24 mouse cellular contexts compared by ENCODE assay signal in the genomic region with DNA sequence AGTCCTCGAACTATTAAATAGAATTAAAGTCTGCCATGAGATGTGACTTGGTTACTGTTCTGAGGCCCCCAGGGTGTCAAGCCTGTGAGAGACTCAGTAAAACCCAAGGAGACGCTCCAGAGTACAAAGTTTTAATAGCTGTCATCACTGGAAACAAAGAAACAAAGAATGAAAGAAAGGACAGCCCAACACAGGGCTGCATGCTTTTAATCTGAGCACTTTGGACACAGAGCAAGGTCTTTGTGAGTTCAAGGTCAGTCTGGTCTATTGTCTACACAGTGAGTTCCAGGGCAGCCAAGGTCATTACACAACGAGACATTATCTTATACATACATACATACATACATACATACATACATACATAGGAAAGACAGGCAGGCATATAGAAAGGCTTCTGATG. TPM values are rescaled to one million over a fixed set of nuclear protein-coding genes. Genes with fewer than 3 reads are reported as not detected.
"Had no signal": no experiment of that assay in that cellular context is flagged by ENCODE, and none has a peak within 500 bp of the region (broad histone marks: within the 10 kb centered on the region; RNA-seq: fewer than 3 reads in every experiment).

No protein-coding gene starts in this region.

- H3K27ac ChIP-seq: liver, embryonic 15.5 days; lung, embryonic 15.5 days; macrophage; midbrain, embryonic 13.5 days; neural tube, embryonic 12.5 days; stomach, embryonic 15.5 days; stomach, postnatal 0 days had no signal

- H3K9ac ChIP-seq: liver, embryonic 15.5 days; liver, postnatal 0 days; lung, embryonic 15.5 days; midbrain, embryonic 13.5 days; neural tube, embryonic 12.5 days; stomach, embryonic 15.5 days had no signal

- H3K4me2 ChIP-seq: liver, embryonic 15.5 days; lung, embryonic 15.5 days; midbrain, embryonic 11.5 days; midbrain, embryonic 13.5 days; neural tube, embryonic 12.5 days; stomach, embryonic 15.5 days had no signal

- H3K36me3 ChIP-seq: liver, embryonic 15.5 days; lung, embryonic 15.5 days; midbrain, embryonic 13.5 days; neural tube, embryonic 12.5 days; stomach, embryonic 15.5 days had no signal

- H3K9me3 ChIP-seq: liver, embryonic 15.5 days; lung, embryonic 15.5 days; megakaryocyte, embryonic 14.5 days; midbrain, embryonic 13.5 days; neural tube, embryonic 12.5 days; stomach, embryonic 15.5 days had no signal

- H3K27me3 ChIP-seq: liver, embryonic 15.5 days; lung, embryonic 15.5 days; megakaryocyte, embryonic 14.5 days; midbrain, embryonic 13.5 days; neural tube, embryonic 12.5 days; stomach, embryonic 15.5 days had no signal

- H3K4me1 ChIP-seq: liver, embryonic 15.5 days; lung, embryonic 15.5 days; megakaryocyte, embryonic 14.5 days; stomach, embryonic 15.5 days had no signal

- H3K4me3 ChIP-seq: liver, embryonic 15.5 days; lung, embryonic 15.5 days; megakaryocyte, embryonic 14.5 days; midbrain, embryonic 13.5 days; myocyte; neural tube, embryonic 12.5 days; stomach, embryonic 15.5 days had no signal

- ATAC-seq: liver, postnatal 0 days; lung, postnatal 0 days; midbrain, embryonic 13.5 days; midbrain, embryonic 16.5 days had no signal

- DNase-seq: liver, postnatal 0 days; lung, adult 2 months; lung, postnatal 14 days; lung, postnatal 36 days; right cerebral cortex, postnatal 14 days; thymus, adult 2 months; thymus, postnatal 25 days; thymus, postnatal 4 days had no signal

RNA-seq across cellular contexts. Expression of a gene that starts 7.7 kb away (rescaled TPM):
- total RNA-seq: neutrophil, adult 5-6 weeks had no signal
- polyA plus RNA-seq: liver, embryonic 15.5 days; liver, postnatal 0 days; lung, adult 2 months; lung, embryonic 15.5 days; lung, postnatal 0 days; macrophage; midbrain, embryonic 11.5 days; midbrain, embryonic 13.5 days; midbrain, embryonic 16.5 days; myocyte; neural tube, embryonic 12.5 days; neural tube, embryonic 14.5 days; stomach, embryonic 15.5 days; stomach, postnatal 0 days; testis, adult 2 months; urinary bladder, adult 2 months had no signal
